Mouse (Mus musculus): ENCODE data around the gene Idua.
"Not testable (repeated sequence)": the region's sequence is repeated elsewhere in the genome, so short reads cannot be mapped to it uniquely, and the experiment has no call there.

Gene Idua

GRCm38 (mm10) chr5:108659698-108660631 is at the start of gene Idua:
Gene Idua (plus strand): TSS chr5:108660331.
- no peak for DNase-seq (ENCODE audit: low spot score)

- DNase-seq (ENCODE audit: low spot score), result no peak
Measured at GRCm38 (mm10) chr5:108610426-108610825, 49.7 kb upstream of the Idua start.

GRCm38 (mm10) chr5:108621870-108622269 is 38.3 kb upstream of the Idua start:
- no peak for DNase-seq (ENCODE audit: low spot score)

GRCm38 (mm10) chr5:108626050-108626660 is 34.0 kb upstream of the Idua start:
- no peak for DNase-seq (ENCODE audit: low spot score)

GRCm38 (mm10) chr5:108628891-108629633 is 31.1 kb upstream of the Idua start:
- no peak for DNase-seq (ENCODE audit: low spot score)

- DNase-seq (ENCODE audit: low spot score), result peak; percentile 92
Measured at GRCm38 (mm10) chr5:108629634-108630483, 30.3 kb upstream of the Idua start, which contains the start of the genes Gak and Tmem175. Gene Gak (minus strand): TSS chr5:108629755. Gene Tmem175 (plus strand): TSS chr5:108629770.

GRCm38 (mm10) chr5:108633676-108634075 is 26.5 kb upstream of the Idua start:
- DNase-seq (ENCODE audit: low spot score), result no peak

GRCm38 (mm10) chr5:108634088-108634487 is 26.0 kb upstream of the Idua start:
- not testable (repeated sequence) for DNase-seq (ENCODE audit: low spot score)

- no peak for DNase-seq (ENCODE audit: low spot score)
Measured at GRCm38 (mm10) chr5:108636172-108636571, 24.0 kb upstream of the Idua start.

GRCm38 (mm10) chr5:108643674-108644073 is 16.5 kb upstream of the Idua start:
- no peak for DNase-seq (ENCODE audit: low spot score)

- no peak for DNase-seq (ENCODE audit: low spot score)
Measured at GRCm38 (mm10) chr5:108645651-108646342, 14.3 kb upstream of the Idua start.

- DNase-seq (ENCODE audit: low spot score), result no peak
Measured at GRCm38 (mm10) chr5:108646343-108646660, 13.8 kb upstream of the Idua start.

GRCm38 (mm10) chr5:108647311-108647710 is 12.8 kb upstream of the Idua start:
- no peak for DNase-seq (ENCODE audit: low spot score)

GRCm38 (mm10) chr5:108647820-108648465 is 12.2 kb upstream of the Idua start:
- no peak for DNase-seq (ENCODE audit: low spot score)

GRCm38 (mm10) chr5:108648937-108649576 is 11.1 kb upstream of the Idua start:
- no peak for DNase-seq (ENCODE audit: low spot score)

GRCm38 (mm10) chr5:108650341-108650740 is 9.8 kb upstream of the Idua start:
- DNase-seq (ENCODE audit: low spot score), result no peak

GRCm38 (mm10) chr5:108651136-108651720 is 8.9 kb upstream of the Idua start:
- DNase-seq (ENCODE audit: low spot score), result peak; percentile 2

- DNase-seq (ENCODE audit: low spot score), result peak; percentile 70
Measured at GRCm38 (mm10) chr5:108651823-108652222, 8.3 kb upstream of the Idua start.

GRCm38 (mm10) chr5:108653341-108653740 is 6.8 kb upstream of the Idua start:
- DNase-seq (ENCODE audit: low spot score), result no peak
